ENCODE assay signal across 19 mouse cellular contexts in genomic region chr15:32427188-32427924, GRCm38 (mm10).
DNase-seq lines count a peak whose midpoint lies in the region; ATAC-seq and TF ChIP-seq lines count a peak whose summit lies in the region.
"Had no signal": no experiment of that assay in that cellular context is flagged by ENCODE, and none has a peak within 500 bp of the region (broad histone marks: within the 10 kb centered on the region; RNA-seq: fewer than 3 reads in every experiment).

No protein-coding gene starts in this region.

- ATAC-seq in forebrain, embryonic 14.5 days: peak; percentile 57; the same call in 1 of the 2 replicates
- ATAC-seq in hindbrain, postnatal 0 days: 0 out of 2 replicates have a peak, but pooled peaks have one; percentile 58
- ATAC-seq in neural tube, embryonic 15.5 days (ENCODE audit: low FRiP score): peak; percentile 35; the same call in 1 of the 2 replicates

- H3K36me3 ChIP-seq in forebrain, embryonic 14.5 days (ENCODE audit: control insufficient read depth, insufficient read depth, low read length): no peaks in the 10 kb centered on the region
- H3K36me3 ChIP-seq in hindbrain, postnatal 0 days (ENCODE audit: insufficient read depth, low read length): no peaks in the 10 kb centered on the region
- no peaks in the 10 kb centered on the region for H3K36me3 ChIP-seq in neural tube, embryonic 15.5 days
- H3K36me3 ChIP-seq: embryonic facial prominence, embryonic 10.5 days; hindbrain, embryonic 15.5 days; lung, embryonic 15.5 days; stomach, embryonic 15.5 days had no signal

- 68% methylated on average over 7 of the region's 7 CpGs for WGBS in forebrain, embryonic 14.5 days
- WGBS in hindbrain, postnatal 0 days: 60% methylated on average over 7 of the region's 7 CpGs
- 52% methylated on average over 7 of the region's 7 CpGs for WGBS in neural tube, embryonic 15.5 days

- no peak overlapping the region for H3K4me3 ChIP-seq in forebrain, embryonic 14.5 days (ENCODE audit: low read depth, low read length)
- H3K4me3 ChIP-seq in hindbrain, postnatal 0 days (ENCODE audit: low read length): no peak overlapping the region
- H3K4me3 ChIP-seq in neural tube, embryonic 15.5 days (replicated peaks): no peak overlapping the region
- H3K4me3 ChIP-seq: embryonic facial prominence, embryonic 10.5 days; erythroblast, embryonic 14.5 days; hindbrain, embryonic 15.5 days; lung, embryonic 15.5 days; megakaryocyte, embryonic 14.5 days; stomach, embryonic 15.5 days had no signal

- no peaks in the 10 kb centered on the region for H3K9me3 ChIP-seq in forebrain, embryonic 14.5 days (replicated peaks; ENCODE audit: control insufficient read depth, low read length)
- H3K9me3 ChIP-seq in hindbrain, postnatal 0 days (ENCODE audit: low read length): no peaks in the 10 kb centered on the region
- H3K9me3 ChIP-seq in neural tube, embryonic 15.5 days (replicated peaks): no peaks in the 10 kb centered on the region
- H3K9me3 ChIP-seq: embryonic facial prominence, embryonic 10.5 days; hindbrain, embryonic 15.5 days; lung, embryonic 15.5 days; megakaryocyte, embryonic 14.5 days; stomach, embryonic 15.5 days had no signal

- H3K27me3 ChIP-seq in forebrain, embryonic 14.5 days (replicated peaks; ENCODE audit: control insufficient read depth, insufficient read depth, low read length): no peaks in the 10 kb centered on the region
- H3K27me3 ChIP-seq in hindbrain, postnatal 0 days (ENCODE audit: insufficient read depth, low read length): no peaks in the 10 kb centered on the region
- H3K27me3 ChIP-seq in neural tube, embryonic 15.5 days (replicated peaks): no peaks in the 10 kb centered on the region
- H3K27me3 ChIP-seq: hindbrain, embryonic 15.5 days; lung, embryonic 15.5 days; megakaryocyte, embryonic 14.5 days; stomach, embryonic 15.5 days had no signal

- peak; percentile 70 for DNase-seq in heart, adult 11 months
- no peak for DNase-seq in heart, postnatal 14 days
- peak; percentile 45 for DNase-seq in forebrain, embryonic 14.5 days (ENCODE audit: low spot score)
- no peak for DNase-seq in hindbrain, postnatal 0 days (ENCODE audit: low spot score)
- no peak for DNase-seq in thymus, postnatal 36 days
- DNase-seq in adrenal gland, postnatal 25 days: no peak
- DNase-seq: adrenal gland, adult 2 months; cerebellum, adult 8-10 months; kidney, adult 2 months; kidney, postnatal 25 days; thymus, postnatal 25 days had no signal

- no peak overlapping the region for H3K4me2 ChIP-seq in forebrain, embryonic 14.5 days (ENCODE audit: low read length)
- no peak overlapping the region for H3K4me2 ChIP-seq in hindbrain, postnatal 0 days (ENCODE audit: low read depth, low read length)
- no peak overlapping the region for H3K4me2 ChIP-seq in neural tube, embryonic 15.5 days
- H3K4me2 ChIP-seq: hindbrain, embryonic 15.5 days; liver, embryonic 11.5 days; lung, embryonic 15.5 days; stomach, embryonic 15.5 days had no signal

- intact Hi-C loops in heart, postnatal 14 days (cut with DNase I): no loop called here

- H3K27ac ChIP-seq in forebrain, embryonic 14.5 days (ENCODE audit: low read depth, low read length): no peak overlapping the region
- no peak overlapping the region for H3K27ac ChIP-seq in hindbrain, postnatal 0 days
- H3K27ac ChIP-seq in neural tube, embryonic 15.5 days (replicated peaks): no peak overlapping the region
- H3K27ac ChIP-seq: embryonic facial prominence, embryonic 10.5 days; hindbrain, embryonic 15.5 days; lung, embryonic 15.5 days; stomach, embryonic 15.5 days had no signal

- TF ChIP-seq CTCF in hindbrain, postnatal 0 days (IDR thresholded peaks at IDR 0.05; ENCODE audit: low read depth): no peak

- no peak overlapping the region for H3K9ac ChIP-seq in forebrain, embryonic 14.5 days (ENCODE audit: low read length)
- H3K9ac ChIP-seq in hindbrain, postnatal 0 days (replicated peaks; ENCODE audit: low read length): no peak overlapping the region
- H3K9ac ChIP-seq in neural tube, embryonic 15.5 days (replicated peaks): no peak overlapping the region
- H3K9ac ChIP-seq: hindbrain, embryonic 15.5 days; lung, embryonic 15.5 days; stomach, embryonic 15.5 days had no signal

- H3K4me1 ChIP-seq in forebrain, embryonic 14.5 days (ENCODE audit: control insufficient read depth, insufficient read depth, low read length): peaks cover 3% of the 10 kb centered on the region; the same call in 1 of the 2 replicates
- no peaks in the 10 kb centered on the region for H3K4me1 ChIP-seq in hindbrain, postnatal 0 days (ENCODE audit: insufficient read depth, low read length)
- H3K4me1 ChIP-seq in neural tube, embryonic 15.5 days: peaks cover 11% of the 10 kb centered on the region; the same call in 1 of the 2 replicates
- H3K4me1 ChIP-seq: megakaryocyte, embryonic 14.5 days; stomach, embryonic 15.5 days had no signal

Comparison
In these comparisons a context has a peak if more than half of its experiments do, and no peak if none do; other contexts are left out.
1. DNase-seq: peak in heart, adult 11 months (single experiment) and forebrain, embryonic 14.5 days (single experiment); none in heart, postnatal 14 days (0 of 2), hindbrain, postnatal 0 days (single experiment), thymus, postnatal 36 days (0 of 2) and adrenal gland, postnatal 25 days (single experiment).
2. Peak in every context shown above with its lines, with median percentiles within 50 percentile points of each other: ATAC-seq.